Mouse (Mus musculus) midbrain, postnatal 0 days (tissue): ENCODE results near the gene Ghrh. TPM values are rescaled to one million over a fixed set of nuclear protein-coding genes. Genes with fewer than 3 reads are reported as not detected.
A peak's percentile ranks its signal among the peaks of the same experiment; 100 is the strongest.

Experiments
- ATAC-seq: fragments of 200-750 bp; cut with Nextera tagmentation; 2 replicates; pipeline ENCODE4 v1.8.0; 2017; ENCODE audit warnings: moderate number of reproducible peaks, mild to moderate bottlenecking, moderate TSS enrichment, moderate library complexity; ENCODE audit not compliant: low FRiP score
- DNase-seq: peaks from one replicate; pipeline ENCODE4 v3.0.0-alpha.2; 2015; ENCODE audit warnings: low spot score
- H3K27ac ChIP-seq: fragments of 300-500 bp; sonication (generic); 2 replicates; pipeline ENCODE4 v1.5.1; 2014; ENCODE audit warnings: low read depth, mild to moderate bottlenecking, low read length, mixed read lengths
- H3K27me3 ChIP-seq: fragments of 300-500 bp; sonication (generic); 2 replicates; pipeline ENCODE4 v1.6.1; 2014; ENCODE audit warnings: low read length, control low read depth, mixed read lengths; ENCODE audit not compliant: insufficient read depth
- H3K36me3 ChIP-seq: fragments of 300-500 bp; sonication (generic); 2 replicates; pipeline ENCODE4 v1.6.1; 2014; ENCODE audit warnings: low read length, control low read depth, mixed read lengths; ENCODE audit not compliant: insufficient read depth
- H3K4me1 ChIP-seq: fragments of 300-500 bp; sonication (generic); 2 replicates; pipeline ENCODE4 v1.6.1; 2014; ENCODE audit warnings: mild to moderate bottlenecking, control low read depth, antibody characterized with exemption, low read length, mixed read lengths; ENCODE audit not compliant: insufficient read depth
- H3K4me2 ChIP-seq: fragments of 300-500 bp; sonication (generic); 2 replicates; pipeline ENCODE4 v1.6.1; 2014; ENCODE audit warnings: low read depth, mild to moderate bottlenecking, low read length, mixed read lengths; ENCODE audit not compliant: poor library complexity, severe bottlenecking
- H3K4me3 ChIP-seq: fragments of 300-500 bp; sonication (generic); 2 replicates; pipeline ENCODE4 v1.5.1; 2014; ENCODE audit warnings: low read depth, mild to moderate bottlenecking, low read length, moderate library complexity
- H3K9ac ChIP-seq: fragments of 300-500 bp; sonication (generic); replicated peaks from 2 replicates; pipeline ENCODE4 v1.6.1; 2014; ENCODE audit warnings: mild to moderate bottlenecking, low read length, moderate library complexity, mixed read lengths; ENCODE audit not compliant: poor library complexity, severe bottlenecking
- H3K9me3 ChIP-seq: fragments of 300-500 bp; sonication (generic); 2 replicates; pipeline ENCODE4 v1.6.1; 2016; ENCODE audit warnings: low read length, control low read depth
- CTCF ChIP-seq: IDR thresholded peaks from 2 replicates; pipeline ENCODE4 v1.5.1; 2016; ENCODE audit warnings: antibody characterized with exemption, mild to moderate bottlenecking
- WGBS: fragments of 180-500 bp; shearing (Covaris S2); extraction: QIAGEN DNeasy Blood & Tissue Kit; methylation state at CpG from one replicate; pipeline ENCODE4 v1.1.7; 2014; 5-methylcytosine and 5-hydroxymethylcytosine counted together
- polyA plus RNA-seq: library from polyadenylated mRNA; unstranded; fragments of >200 nt; fragmentation: Nextera tagmentation; extraction: Ambion mirVana; gene quantifications from 2 replicates; pipeline ENCODE4 v1.2.1, GENCODE M21; 2015
- total RNA-seq: library from RNA; depleted of rRNA; stranded (reverse); fragments of >200 nt; gene quantifications from 2 replicates; pipeline ENCODE4 v1.2.3, GENCODE M21; 2014

Ghrh gene
- total and polyA plus RNA-seq, 2 experiments from 2014 or later = 1.3 to 7.6 TPM

GRCm38 (mm10) chr2:157360028-157360427 lies 12.7 kb upstream of the Ghrh start:
- H3K9ac ChIP-seq = no peak overlapping the region
- 83% methylated on average over 5 of the region's 5 CpGs for WGBS
- no peaks in the 10 kb centered on the region for H3K36me3 ChIP-seq
- H3K4me1 ChIP-seq = no peaks in the 10 kb centered on the region
- no peak for ATAC-seq
- H3K27ac ChIP-seq = no peak overlapping the region
- H3K27me3 ChIP-seq = no peaks in the 10 kb centered on the region
- H3K4me3 ChIP-seq = no peak overlapping the region
- no peak overlapping the region for H3K4me2 ChIP-seq
- TF ChIP-seq CTCF = no peak
- DNase-seq = no peak
- no peaks in the 10 kb centered on the region for H3K9me3 ChIP-seq

DNA sequence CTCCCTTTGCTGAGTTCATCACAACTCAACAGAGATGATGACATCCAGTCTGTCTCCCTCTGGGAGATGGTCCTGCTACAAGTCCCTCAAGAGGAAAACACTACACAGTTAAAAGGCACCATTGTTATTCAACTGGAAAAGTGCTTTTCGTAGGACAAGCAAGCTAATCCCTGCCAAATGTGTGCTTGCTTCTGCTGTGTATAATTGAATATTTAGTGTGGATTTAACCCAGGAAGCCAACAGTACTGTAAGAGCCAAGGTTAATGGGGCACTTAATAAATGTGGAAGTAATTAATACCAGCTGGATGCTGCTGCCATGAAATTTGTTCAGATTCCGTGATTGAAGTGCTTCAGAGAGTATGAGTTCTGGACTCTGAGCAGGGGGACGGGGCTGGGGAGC lies 6.8 kb upstream of the Ghrh start:
- 0 out of 2 replicates have a peak, but pooled peaks cover 2% of the 10 kb centered on the region for H3K4me1 ChIP-seq
- H3K4me3 ChIP-seq = no peak overlapping the region
- TF ChIP-seq CTCF = no peak
- DNase-seq (peak; percentile 34), ATAC-seq (no peak)
- H3K36me3 ChIP-seq = no peaks in the 10 kb centered on the region
- no peak overlapping the region for H3K27ac ChIP-seq
- H3K9me3 ChIP-seq = no peaks in the 10 kb centered on the region
- 57% methylated on average over 3 of the region's 3 CpGs for WGBS
- H3K4me2 ChIP-seq = no peak overlapping the region
- no peak overlapping the region for H3K9ac ChIP-seq
- no peaks in the 10 kb centered on the region for H3K27me3 ChIP-seq

DNA sequence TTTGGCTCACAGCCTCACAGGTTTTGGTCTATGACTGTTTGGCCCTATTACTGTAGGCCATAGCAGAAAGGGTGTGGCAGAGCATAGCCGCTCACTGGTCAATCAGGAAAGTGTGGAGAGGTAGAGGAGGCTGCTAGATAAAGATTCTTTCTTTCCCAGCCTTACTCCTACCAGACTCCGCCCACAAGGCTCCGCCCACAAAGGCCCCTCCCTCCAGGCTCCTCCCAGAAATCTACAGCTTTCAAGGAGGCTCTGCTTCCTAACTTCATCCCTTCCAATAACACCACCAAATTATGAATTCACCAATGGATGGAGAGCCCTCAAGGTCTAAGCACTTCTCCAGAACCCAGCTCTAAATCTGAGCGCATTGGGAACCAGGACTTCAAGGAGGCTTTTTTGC lies 5.9 kb upstream of the Ghrh start:
- H3K9me3 ChIP-seq = no peaks in the 10 kb centered on the region
- WGBS = 80% methylated on average over 4 of the region's 4 CpGs
- peaks cover 7% of the 10 kb centered on the region for H3K4me1 ChIP-seq
- no peaks in the 10 kb centered on the region for H3K36me3 ChIP-seq
- H3K4me3 ChIP-seq = no peak overlapping the region
- no peak overlapping the region for H3K9ac ChIP-seq
- ATAC-seq = no peak
- no peak overlapping the region for H3K27ac ChIP-seq
- H3K27me3 ChIP-seq = no peaks in the 10 kb centered on the region
- no peak for TF ChIP-seq CTCF
- H3K4me2 ChIP-seq = no peak overlapping the region
- no peak for DNase-seq

- Histone ChIP-seq H3K4me1 (peaks cover 15% of the 10 kb centered on the region), H3K4me2 (no peak overlapping the region), H3K9me3 (no peaks in the 10 kb centered on the region), H3K4me3 (no peak overlapping the region), H3K27me3 (no peaks in the 10 kb centered on the region), H3K36me3 (no peaks in the 10 kb centered on the region), H3K27ac (peak overlapping the region; percentile 79), H3K9ac (no peak overlapping the region)
- WGBS = 22% methylated on average over 12 of the region's 12 CpGs
- ATAC-seq (no peak), DNase-seq (peak; percentile 77)
- no peak for TF ChIP-seq CTCF
Observed at GRCm38 (mm10) chr2:157349121-157349778, 1.9 kb upstream of the Ghrh start.

- H3K27ac ChIP-seq = peak overlapping the region; percentile 68
- no peak overlapping the region for H3K9ac ChIP-seq
- 73% methylated on average over 6 of the region's 6 CpGs for WGBS
- H3K4me1 ChIP-seq = peaks cover 9% of the 10 kb centered on the region; the same call in 1 of the 2 replicates
- H3K9me3 ChIP-seq = no peaks in the 10 kb centered on the region
- DNase-seq = no peak
- no peak overlapping the region for H3K4me2 ChIP-seq
- H3K4me3 ChIP-seq = no peak overlapping the region
- ATAC-seq = no peak
- no peak for TF ChIP-seq CTCF
- H3K27me3 ChIP-seq = no peaks in the 10 kb centered on the region
- H3K36me3 ChIP-seq = no peaks in the 10 kb centered on the region
Observed at GRCm38 (mm10) chr2:157343337-157343736, 4.0 kb downstream of the Ghrh start.

DNA sequence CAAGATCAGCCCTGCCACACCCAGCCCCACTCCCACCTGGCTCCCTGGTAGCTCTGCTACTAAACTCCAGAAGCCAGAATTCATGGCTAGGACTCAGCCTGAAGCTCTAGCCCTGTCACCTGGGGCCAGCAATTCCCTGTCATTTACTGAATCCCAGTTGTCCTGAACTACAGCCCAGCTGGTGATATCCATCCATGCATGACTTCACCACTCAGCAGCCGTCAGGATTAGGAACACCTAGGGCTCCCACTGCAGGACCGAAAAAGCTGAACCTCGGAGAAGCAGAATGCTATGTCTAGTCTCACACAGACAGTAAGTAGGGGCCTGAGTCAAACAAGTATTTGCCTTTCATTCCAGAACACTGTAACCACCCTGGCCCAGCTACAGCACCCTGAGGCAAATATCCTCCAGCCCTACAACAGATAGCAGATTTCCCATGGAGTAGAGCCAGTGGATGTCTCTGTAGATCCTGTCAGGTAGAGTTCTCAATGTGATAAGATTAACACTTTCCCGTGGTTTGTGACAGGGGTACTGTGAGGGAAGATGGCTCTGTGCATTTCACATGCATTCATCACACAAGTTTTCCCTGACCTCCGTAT lies 4.9 kb downstream of the Ghrh start:
- Histone ChIP-seq H3K4me3 (no peak overlapping the region), H3K4me2 (no peak overlapping the region), H3K36me3 (no peaks in the 10 kb centered on the region), H3K9me3 (no peaks in the 10 kb centered on the region), H3K4me1 (peaks cover 4% of the 10 kb centered on the region; the same call in 1 of the 2 replicates), H3K9ac (0 out of 2 replicates have a peak overlapping the region, but pooled peaks have one; percentile 9), H3K27ac (peak overlapping the region; percentile 77), H3K27me3 (no peaks in the 10 kb centered on the region)
- no peak for TF ChIP-seq CTCF
- no peak for ATAC-seq
- DNase-seq = peak; percentile 17
- WGBS = 25% methylated on average over 5 of the region's 5 CpGs
